Mouse (Mus musculus) ES-E14 (cell line): Measurements from ENCODE around the gene Slc38a4. TPM values are rescaled to one million over a fixed set of nuclear protein-coding genes. Genes with fewer than 3 reads are reported as not detected.

Source experiments
- DNase-seq: peaks from one replicate; pipeline ENCODE4 v3.0.0-alpha.2; 2013; ENCODE audit warnings: low read depth, low spot score
- H3K27ac ChIP-seq: 2 replicates; pipeline ENCODE4 v1.5.1; 2012; ENCODE audit warnings: low read depth, mild to moderate bottlenecking, low read length, moderate library complexity, mixed read lengths; ENCODE audit not compliant: poor library complexity, insufficient read depth, severe bottlenecking
- H3K36me3 ChIP-seq: 2 replicates; pipeline ENCODE4 v1.6.1; 2012; ENCODE audit warnings: mild to moderate bottlenecking, low read length, moderate library complexity, mixed read lengths; ENCODE audit not compliant: control insufficient read depth, poor library complexity, insufficient read depth, severe bottlenecking
- H3K4me1 ChIP-seq, 2 experiments: fragments of 150-350 bp in 1 of 2; sonication (generic) in 1 of 2; 2 replicates each; pipeline ENCODE4 v1.6.1; 2012; ENCODE audit warnings: low read length in 2 of 2, mild to moderate bottlenecking in 1 of 2, mixed read lengths in 1 of 2; ENCODE audit not compliant: control insufficient read depth in 2 of 2, insufficient read depth in 2 of 2, poor library complexity in 1 of 2
- H3K4me3 ChIP-seq, 2 experiments: fragments of 150-350 bp in 1 of 2; sonication (generic) in 1 of 2; 2 replicates each; pipeline ENCODE4 v1.5.1; 2012; ENCODE audit warnings: low read length in 2 of 2, low read depth in 1 of 2, mild to moderate bottlenecking in 1 of 2, mixed read lengths in 1 of 2; ENCODE audit not compliant: insufficient read depth in 1 of 2, poor library complexity in 1 of 2, severe bottlenecking in 1 of 2
- H3K9ac ChIP-seq: 2 replicates; pipeline ENCODE4 v1.6.1; 2012; ENCODE audit warnings: low read depth, mild to moderate bottlenecking, low read length, mixed read lengths; ENCODE audit not compliant: poor library complexity, insufficient read depth, severe bottlenecking
- H3K9me3 ChIP-seq: fragments of 150-350 bp; sonication (generic); 2 replicates; pipeline ENCODE4 v1.6.1; 2012; ENCODE audit warnings: low read depth, mild to moderate bottlenecking, low read length; ENCODE audit not compliant: control insufficient read depth, insufficient read depth
- CHD2 ChIP-seq: IDR thresholded peaks from 2 replicates; pipeline ENCODE4 v1.6.1; 2014; ENCODE audit warnings: mild to moderate bottlenecking, low read depth, low read length, inconsistent platforms
- HCFC1 ChIP-seq: IDR thresholded peaks from 2 replicates; pipeline ENCODE4 v1.6.1; 2012; ENCODE audit warnings: low read length, inconsistent platforms, borderline replicate concordance; ENCODE audit not compliant: insufficient read depth
- MAFK ChIP-seq: IDR thresholded peaks from 2 replicates; pipeline ENCODE4 v1.6.1; 2014; ENCODE audit warnings: mild to moderate bottlenecking, low read depth, low read length, inconsistent platforms; ENCODE audit not compliant: insufficient read depth
- ZC3H11A ChIP-seq: IDR thresholded peaks from 2 replicates; pipeline ENCODE4 v1.6.1; 2012; ENCODE audit warnings: low read depth, mild to moderate bottlenecking, inconsistent platforms, low read length, borderline replicate concordance
- ZNF384 ChIP-seq: IDR thresholded peaks from 2 replicates; pipeline ENCODE4 v1.6.1; 2012; ENCODE audit warnings: low read depth, low read length, inconsistent platforms
- in situ Hi-C, 2 experiments: fragments of 600-800 bp; cut with MboI; formaldehyde crosslinking; loops; one replicate each; pipeline ENCODE4 v1.15.1; 2025; ENCODE audit warnings: low sequenced_read_pairs in 2 of 2, inconsistent platforms in 1 of 2; ENCODE audit not compliant: unreplicated experiment in 2 of 2
- total RNA-seq: library from RNA; depleted of rRNA; stranded (reverse); fragments of 300-350 nt; gene quantifications from 2 replicates; pipeline ENCODE4 v1.2.3, GENCODE M21; 2012

Gene Slc38a4
- total RNA-seq, 1 experiment: 324 TPM

DNA sequence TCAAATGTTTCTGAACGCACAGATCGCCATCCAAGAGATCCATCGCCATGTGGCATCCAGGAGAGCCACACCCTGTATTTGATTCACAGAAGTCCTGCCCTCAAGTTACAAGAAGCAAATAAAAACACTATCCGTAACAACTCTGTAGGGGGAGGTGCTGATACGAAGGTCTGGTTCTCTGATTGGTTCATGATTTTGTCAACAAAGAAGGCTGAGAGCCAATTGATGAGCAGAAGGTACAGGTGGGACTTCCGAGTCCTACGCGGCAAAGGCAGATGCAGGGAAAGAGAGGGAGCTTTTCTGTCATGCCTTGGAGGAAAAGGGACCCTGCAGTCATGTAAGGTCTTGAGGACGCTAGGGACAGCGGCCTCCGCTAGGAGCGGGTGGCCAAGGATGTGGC lies 53.0 kb downstream of the Slc38a4 start:
- no peak overlapping the region for H3K27ac ChIP-seq
- H3K36me3 ChIP-seq: peaks cover 23% of the 10 kb centered on the region
- DNase-seq: no peak
- no peaks in the 10 kb centered on the region; a peak in 1 of 4 replicates for H3K4me1 ChIP-seq
- in situ Hi-C loops: no loop called here
- H3K4me3 ChIP-seq: peak overlapping the region; percentile 13 to 59; a peak in 3 of 4 replicates
- TF ChIP-seq CHD2 (no peak), MAFK (no peak), HCFC1 (no peak), ZC3H11A (no peak), ZNF384 (no peak)
- peak overlapping the region; percentile 14; the same call in 1 of the 2 replicates for H3K9ac ChIP-seq
- H3K9me3 ChIP-seq: no peaks in the 10 kb centered on the region

DNA sequence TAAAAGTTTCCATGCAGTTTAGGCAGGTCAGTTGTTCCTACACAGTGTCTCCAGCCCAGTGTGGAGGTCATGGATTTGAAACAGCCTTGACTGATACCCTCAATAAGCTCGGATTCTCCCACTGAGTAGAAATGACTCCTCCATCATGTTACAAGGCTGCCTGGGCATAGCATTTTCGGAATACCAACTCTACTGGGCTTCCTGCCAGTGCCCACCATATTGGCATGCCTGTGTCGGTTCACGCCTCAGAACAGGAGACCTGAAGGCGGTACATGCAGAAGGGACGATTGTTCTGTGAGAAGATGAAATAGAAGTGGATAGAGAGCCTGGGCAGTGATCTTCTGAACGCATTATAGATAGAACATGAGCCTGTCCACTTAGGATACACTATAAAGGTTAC lies 53.9 kb downstream of the Slc38a4 start:
- in situ Hi-C loops: no loop called here

DNA sequence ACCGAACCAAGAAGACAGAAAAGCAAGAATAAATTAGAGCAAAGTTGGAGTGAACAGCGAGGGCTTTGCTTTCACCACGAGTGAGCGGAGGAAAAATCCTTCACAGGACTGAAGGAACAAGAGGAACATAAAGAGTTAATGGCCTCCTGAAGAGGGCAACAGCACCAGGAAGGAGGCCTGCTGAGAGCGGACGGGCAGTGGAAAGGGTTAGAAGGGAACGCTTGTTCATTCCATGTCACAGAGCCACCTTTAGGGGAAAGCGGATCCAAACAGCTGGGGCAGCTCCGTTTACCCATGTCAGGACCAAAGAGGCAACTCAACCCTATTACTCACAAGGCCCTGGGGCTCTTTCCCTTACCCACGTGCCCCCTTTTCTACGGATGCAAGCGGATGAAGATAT lies 54.3 kb downstream of the Slc38a4 start:
- in situ Hi-C loops: no loop called here
- Histone ChIP-seq H3K27ac (no peak overlapping the region), H3K4me1 (no peaks in the 10 kb centered on the region; a peak in 1 of 4 replicates), H3K4me3 (no peak overlapping the region), H3K9me3 (no peaks in the 10 kb centered on the region), H3K9ac (no peak overlapping the region), H3K36me3 (peaks cover 32% of the 10 kb centered on the region)
- no peak for DNase-seq
- TF ChIP-seq ZC3H11A: no peak
- no peak for TF ChIP-seq ZNF384
- no peak for TF ChIP-seq MAFK
- no peak for TF ChIP-seq CHD2
- no peak for TF ChIP-seq HCFC1

More for the DNA sequence above, 53.9 kb downstream of the Slc38a4 start:
- Histone ChIP-seq H3K4me1 (no peaks in the 10 kb centered on the region; a peak in 1 of 4 replicates), H3K9ac (no peak overlapping the region), H3K27ac (no peak overlapping the region), H3K4me3 (no peak overlapping the region), H3K9me3 (no peaks in the 10 kb centered on the region), H3K36me3 (peaks cover 28% of the 10 kb centered on the region)
- no peak for DNase-seq
- no peak for TF ChIP-seq ZC3H11A
- TF ChIP-seq HCFC1: no peak
- no peak for TF ChIP-seq MAFK
- no peak for TF ChIP-seq ZNF384
- no peak for TF ChIP-seq CHD2

DNA sequence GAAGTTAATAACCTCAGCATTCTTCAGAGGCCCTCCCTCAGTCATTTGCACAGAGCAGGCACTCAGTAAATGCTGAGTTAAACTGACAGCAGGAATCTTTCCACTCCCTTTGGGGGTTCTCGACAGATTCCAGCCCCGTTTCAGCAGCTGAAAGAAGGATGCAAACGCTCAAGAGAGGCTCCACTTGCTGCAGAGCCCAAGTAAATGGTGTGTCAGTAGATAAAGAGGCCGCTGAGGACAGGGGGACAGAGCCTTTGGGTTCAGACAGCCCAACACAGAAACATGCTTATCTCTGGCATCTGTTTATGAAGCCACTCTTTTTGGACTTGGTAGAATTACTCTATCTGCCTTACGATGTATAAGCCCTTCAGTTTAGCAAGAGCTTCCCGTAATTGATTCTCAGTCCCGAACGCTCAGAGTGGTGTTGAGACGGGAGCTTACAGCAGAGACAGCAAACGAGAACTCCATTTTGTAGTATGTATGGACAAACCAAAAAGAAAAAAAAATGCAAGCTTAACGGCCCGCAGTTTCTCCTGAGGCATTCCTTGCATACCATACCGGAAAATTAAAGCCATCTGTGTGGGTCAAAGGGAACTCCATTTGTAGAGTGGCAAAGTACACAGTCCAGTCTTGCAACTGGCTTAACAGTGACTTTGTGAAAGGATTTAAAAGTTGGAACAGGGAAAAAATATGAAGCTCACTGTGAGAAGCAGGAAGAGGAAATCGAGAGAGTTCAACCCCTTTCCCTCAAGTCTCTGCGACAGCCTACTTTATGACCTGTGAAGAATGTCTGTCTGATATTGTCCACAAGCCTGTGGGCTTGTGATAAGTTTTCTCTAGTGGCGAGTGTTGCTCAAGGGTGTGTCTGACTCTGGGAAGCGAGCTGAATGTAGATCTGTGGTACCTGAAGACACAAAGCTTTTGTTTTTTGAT lies 55.2 kb downstream of the Slc38a4 start:
- TF ChIP-seq MAFK (no peak), HCFC1 (no peak), ZNF384 (no peak), CHD2 (no peak), ZC3H11A (no peak)
- in situ Hi-C loops: no loop called here
- Histone ChIP-seq H3K9me3 (no peaks in the 10 kb centered on the region), H3K36me3 (peaks cover 31% of the 10 kb centered on the region), H3K27ac (no peak overlapping the region), H3K4me3 (no peak overlapping the region), H3K4me1 (no peaks in the 10 kb centered on the region; a peak in 1 of 4 replicates), H3K9ac (no peak overlapping the region)
- DNase-seq: no peak
